Mouse (Mus musculus): ENCODE data around the gene C1qa.

Gene C1qa

GRCm38 (mm10) chr4:136863517-136863916, 35.1 kb downstream of the C1qa start:
- in situ Hi-C loops (cut with MboI, MseI), result no loop called here

- in situ Hi-C loops (cut with MboI, MseI), result no loop called here
These were observed 36.2 kb downstream of the C1qa start for GRCm38 (mm10) chr4:136862411-136862810.

GRCm38 (mm10) chr4:136861806-136862205, 36.8 kb downstream of the C1qa start:
- in situ Hi-C loops (cut with MboI, MseI), result no loop called here

GRCm38 (mm10) chr4:136860022-136860421, 38.6 kb downstream of the C1qa start:
- in situ Hi-C loops (cut with MboI, MseI), result no loop called here

- in situ Hi-C loops (cut with MboI, MseI), result no loop called here
These were observed 43.5 kb downstream of the C1qa start for GRCm38 (mm10) chr4:136855081-136855480.

- in situ Hi-C loops (cut with MboI, MseI), result no loop called here
These were observed 45.6 kb downstream of the C1qa start for GRCm38 (mm10) chr4:136852989-136853388.

GRCm38 (mm10) chr4:136852119-136852518, 46.5 kb downstream of the C1qa start:
- in situ Hi-C loops (cut with MboI, MseI), result no loop called here

GRCm38 (mm10) chr4:136848565-136848964, 50.0 kb downstream of the C1qa start:
- in situ Hi-C loops (cut with MboI, MseI), result no loop called here

GRCm38 (mm10) chr4:136847166-136847565, 51.4 kb downstream of the C1qa start:
- in situ Hi-C loops (cut with MboI, MseI), result no loop called here
